Mouse (Mus musculus): ENCODE measurements around the gene Vmn2r32.
"Not testable (repeated sequence)": the region's sequence is repeated elsewhere in the genome, so short reads cannot be mapped to it uniquely, and the experiment has no call there.

Vmn2r32 gene

DNA sequence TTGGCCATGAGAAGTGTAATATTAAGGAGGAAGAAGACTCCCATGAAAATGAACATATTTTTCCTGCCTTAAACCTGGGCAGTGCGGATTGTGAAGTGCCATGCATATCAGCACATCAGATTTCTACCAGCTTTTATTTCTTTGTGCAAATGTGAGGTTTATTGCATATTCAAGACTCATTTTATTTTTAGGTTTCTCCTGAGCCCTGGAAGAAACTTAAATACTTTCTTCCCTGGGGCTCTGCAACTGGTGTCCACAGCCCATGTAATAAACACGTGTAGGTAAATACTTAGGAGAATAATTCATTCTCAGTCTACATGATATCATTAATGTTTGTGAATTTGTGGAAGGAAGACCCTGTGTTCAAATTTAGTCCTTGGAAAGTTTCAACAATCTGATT is at the start of gene Vmn2r32:
Vmn2r32 (minus strand) TSS at position 101 of the 400 bp plus-strand sequence.
- DNase-seq = not testable (repeated sequence)
